Mouse (Mus musculus) ES-CJ7 (cell line): ENCODE data around the gene Actrt2.

Experiments
- DNase-seq: peaks from one replicate; pipeline ENCODE4 v3.0.0; 2011; ENCODE audit warnings: low read depth, low spot score

The Actrt2 gene

DNA sequence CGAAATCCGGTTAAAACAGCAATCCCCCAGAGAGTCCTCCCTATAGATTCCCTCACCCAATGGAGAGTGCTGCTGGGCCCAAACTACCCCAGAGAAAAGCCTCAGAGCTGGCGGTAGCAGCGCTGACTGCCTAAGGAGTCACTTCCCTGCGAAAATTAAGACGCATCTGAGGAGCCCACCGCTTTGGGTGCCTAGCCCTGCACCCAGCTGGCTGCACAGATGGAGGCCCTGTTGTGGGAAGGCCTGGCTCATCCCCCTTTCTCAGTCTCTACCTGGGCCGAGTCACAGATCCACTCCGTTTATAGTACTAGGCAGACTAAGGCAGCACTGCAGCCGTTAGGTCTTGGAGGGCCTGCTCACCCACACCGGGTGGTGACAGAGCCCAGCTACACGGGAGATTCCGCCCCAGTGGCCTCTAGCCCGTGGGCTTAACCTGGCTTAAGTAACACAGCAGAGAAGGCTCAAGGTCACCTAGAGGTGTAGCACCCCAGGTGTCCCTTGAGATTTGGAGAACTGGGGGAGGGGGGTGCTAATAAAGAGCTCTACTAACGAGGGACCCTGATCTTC is 29.3 kb downstream of the Actrt2 start:
- DNase-seq, result no peak

DNA sequence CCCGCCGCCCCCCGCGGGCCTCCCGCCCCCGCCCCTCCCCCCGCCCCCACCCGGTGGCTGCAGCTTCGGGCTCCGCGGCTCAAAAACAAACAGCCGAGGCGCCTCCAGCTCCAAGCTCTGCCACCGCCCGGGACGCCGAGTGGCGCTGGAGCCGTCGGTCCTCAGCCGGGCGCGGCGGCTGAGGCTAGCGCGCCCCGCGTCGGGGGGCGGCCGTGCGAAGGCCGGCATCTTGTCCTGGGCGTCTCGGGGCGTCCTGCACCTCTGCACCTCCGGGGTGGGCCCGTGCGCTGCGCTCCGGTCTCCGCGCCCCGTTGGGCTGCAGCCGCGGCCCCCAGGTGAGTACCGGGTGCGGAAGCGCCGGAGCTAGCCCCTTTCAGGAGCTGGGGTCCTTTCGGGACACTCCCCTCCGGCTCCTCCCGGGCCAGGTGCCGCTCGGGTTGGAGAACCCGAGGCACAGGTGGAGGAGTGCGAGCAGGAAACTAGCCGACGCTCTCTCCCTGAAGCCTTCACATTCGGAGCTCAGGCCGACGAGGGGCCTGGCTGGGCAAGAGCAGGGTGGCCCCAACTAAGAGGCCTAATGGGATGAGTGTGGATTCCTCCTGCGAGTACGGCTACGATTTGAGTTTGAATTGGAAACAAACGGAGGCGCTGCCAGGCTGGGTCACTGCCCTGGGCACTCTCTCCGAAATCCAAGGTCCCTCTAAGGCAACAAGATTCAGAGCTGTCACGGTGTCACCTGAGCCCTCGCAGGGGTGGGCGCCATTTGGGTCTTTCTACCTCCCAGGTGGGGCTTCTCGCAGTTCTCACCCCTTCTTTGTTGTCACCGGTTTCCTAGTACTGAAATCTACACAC is 30.0 kb downstream of the Actrt2 start:
- peak; percentile 56 for DNase-seq

DNA sequence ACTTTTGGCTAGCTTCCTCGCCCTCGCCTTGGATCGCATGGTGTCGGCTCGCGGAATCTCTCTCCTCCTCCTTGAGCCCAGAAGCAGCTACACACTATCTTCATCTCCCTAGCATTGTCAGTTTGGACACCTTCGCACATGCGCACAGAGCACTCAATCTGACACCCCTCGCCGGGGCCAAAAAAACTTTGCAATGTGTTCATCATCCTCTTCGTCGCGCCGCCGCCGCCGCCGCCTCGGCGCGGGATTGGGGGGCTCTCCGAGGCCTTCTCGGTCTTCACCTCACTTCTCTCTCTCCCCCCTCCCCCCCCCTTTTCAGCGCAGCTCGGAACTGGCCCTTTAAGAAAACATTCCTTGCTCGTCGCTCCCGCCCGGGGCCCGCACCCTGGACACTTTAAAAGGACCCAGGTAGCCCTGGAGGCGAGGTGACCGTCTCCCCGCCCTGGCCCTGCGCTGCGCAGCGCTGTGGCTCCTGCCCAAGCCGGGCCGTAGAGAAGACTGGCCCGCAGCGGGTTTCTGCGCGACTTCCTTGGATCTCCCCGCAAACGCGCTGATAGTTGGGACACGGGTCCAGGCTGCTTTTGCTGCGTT is 30.9 kb downstream of the Actrt2 start, which contains the start of gene Prdm16:
TSS of gene Prdm16 (minus strand) at position 153 of the 591 bp plus-strand sequence.
- peak; percentile 89 for DNase-seq

- peak; percentile 61 for DNase-seq
Observed at GRCm38 (mm10) chr4:154636053-154636433, 31.6 kb downstream of the Actrt2 start.

- peak; percentile 15 for DNase-seq
Observed at GRCm38 (mm10) chr4:154635241-154636052, 32.2 kb downstream of the Actrt2 start.

DNA sequence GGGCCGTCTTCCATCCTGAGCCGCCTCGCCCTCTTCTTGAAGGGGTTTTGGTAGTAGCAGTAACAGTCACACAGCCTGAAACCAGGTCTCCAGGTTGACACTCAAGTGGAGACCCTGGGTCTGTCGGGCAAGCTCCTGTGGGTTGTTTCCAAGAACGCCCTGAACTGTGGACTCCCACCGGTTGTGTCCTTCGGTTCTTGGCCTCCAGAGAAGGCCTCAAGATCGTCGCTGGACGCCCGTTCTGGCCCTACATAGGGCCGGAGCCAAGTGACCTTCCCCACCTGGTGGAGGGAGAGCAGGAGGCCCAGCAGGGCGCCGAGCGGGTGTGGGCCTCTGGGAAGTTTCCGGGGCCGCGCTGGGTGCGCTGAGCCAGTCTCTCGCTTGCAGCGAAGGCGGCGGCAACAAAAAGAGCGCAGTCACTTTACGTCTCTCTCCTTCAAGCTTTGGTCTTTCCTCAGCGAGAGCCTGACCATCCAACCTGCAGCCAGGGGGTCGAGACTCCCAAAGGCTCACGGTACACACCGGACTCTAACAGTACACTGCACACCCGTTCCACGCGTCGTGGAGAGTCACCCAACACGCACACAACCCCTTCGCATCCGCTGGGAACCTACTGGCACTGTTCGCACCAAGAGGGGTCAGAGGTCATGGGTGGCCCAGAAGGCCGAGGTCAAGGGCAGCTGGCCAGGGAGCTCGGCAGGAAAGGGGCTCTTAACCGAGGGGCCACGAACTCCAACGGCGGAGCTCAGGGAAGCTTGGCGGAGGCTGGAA is 33.0 kb downstream of the Actrt2 start:
- peak; percentile 25 for DNase-seq

DNA sequence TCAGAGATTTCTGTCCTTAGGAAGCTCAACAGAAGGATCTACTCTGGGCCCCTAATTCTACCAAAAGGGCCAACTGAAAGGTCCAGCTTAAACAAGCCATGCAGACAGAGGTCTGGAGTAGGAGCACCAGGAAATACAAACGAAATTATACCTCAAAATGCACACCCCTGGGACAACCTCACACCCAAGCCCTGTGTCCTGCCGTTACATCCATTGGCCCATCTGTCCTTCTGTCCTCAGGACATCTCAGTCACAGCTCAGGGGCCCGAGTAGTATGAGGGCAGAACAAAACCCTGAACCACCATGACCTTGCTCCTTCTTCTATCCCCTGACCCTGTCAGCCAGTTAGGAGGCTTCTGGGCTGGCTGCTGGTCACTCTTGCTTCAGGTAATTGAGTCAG is 33.7 kb downstream of the Actrt2 start:
- no peak for DNase-seq

DNA sequence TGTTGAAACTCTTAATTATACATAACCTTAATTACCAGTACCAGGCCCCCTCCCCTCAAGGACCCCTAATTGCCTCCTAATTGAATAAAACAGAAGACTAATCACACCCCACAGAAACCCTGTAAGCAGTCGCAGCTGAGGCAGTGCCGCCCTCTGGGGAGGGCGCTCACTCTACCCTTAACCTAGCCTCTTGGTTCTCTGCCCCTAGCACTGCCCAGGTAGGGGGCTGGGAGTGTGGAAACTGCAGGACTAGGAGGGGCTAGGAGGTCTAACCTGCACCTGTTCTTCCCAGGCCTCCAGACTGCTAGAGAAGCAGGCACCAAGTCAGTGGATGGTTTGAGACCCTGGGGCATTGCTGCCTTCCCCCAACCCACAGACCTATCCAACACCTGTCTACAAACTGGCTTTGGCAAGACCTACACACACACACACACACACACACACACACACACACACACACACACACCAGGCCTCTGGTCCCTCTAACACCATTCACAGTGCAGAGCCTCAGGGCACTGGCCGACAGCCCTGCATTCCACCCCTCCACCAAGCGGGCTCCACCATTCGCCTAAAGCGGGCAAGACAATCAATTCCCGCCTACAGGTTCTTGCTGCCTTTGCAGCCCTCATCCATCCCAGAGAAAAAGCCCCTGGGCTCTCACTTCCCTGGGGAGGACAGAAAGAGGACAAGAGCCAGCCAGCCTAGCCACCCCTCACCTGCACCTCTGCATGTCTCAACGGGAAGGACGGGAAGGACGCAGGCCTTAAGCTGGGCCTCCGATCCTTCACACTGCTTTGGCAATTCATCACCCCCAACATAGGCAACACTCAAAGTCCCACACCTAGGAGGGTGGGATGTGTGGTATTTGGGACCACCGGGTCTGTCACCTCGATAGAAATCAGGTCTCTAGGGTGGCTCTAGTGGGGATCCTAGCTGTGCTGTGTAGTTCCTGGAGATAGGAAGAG is 34.6 kb downstream of the Actrt2 start:
- no peak for DNase-seq

DNA sequence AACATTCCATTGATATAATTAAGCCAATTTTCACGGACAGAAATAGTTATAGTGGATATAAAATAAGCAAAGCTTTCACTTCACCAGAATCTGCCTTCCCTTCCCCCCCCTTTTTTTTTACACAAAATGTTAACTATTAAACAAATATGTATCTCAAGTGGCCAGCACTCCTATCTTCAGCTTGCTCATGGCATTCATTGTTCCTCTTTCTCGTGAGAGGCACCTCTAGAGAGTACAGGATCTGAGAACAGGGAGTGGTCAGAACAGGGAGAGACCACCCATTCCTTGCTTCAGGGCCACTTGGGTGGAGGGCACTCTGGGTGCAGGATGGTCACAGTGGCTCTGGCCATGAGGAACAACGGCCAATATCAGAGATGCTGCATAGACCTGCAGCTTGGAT is 36.9 kb downstream of the Actrt2 start:
- no peak for DNase-seq

GRCm38 (mm10) chr4:154627419-154628142 is 40.1 kb downstream of the Actrt2 start:
- no peak for DNase-seq

- DNase-seq, result no peak
Observed at GRCm38 (mm10) chr4:154626282-154626681, 41.4 kb downstream of the Actrt2 start.

GRCm38 (mm10) chr4:154625710-154626109 is 42.0 kb downstream of the Actrt2 start:
- no peak for DNase-seq

- DNase-seq, result no peak
Observed at GRCm38 (mm10) chr4:154623241-154623640, 44.4 kb downstream of the Actrt2 start.

DNA sequence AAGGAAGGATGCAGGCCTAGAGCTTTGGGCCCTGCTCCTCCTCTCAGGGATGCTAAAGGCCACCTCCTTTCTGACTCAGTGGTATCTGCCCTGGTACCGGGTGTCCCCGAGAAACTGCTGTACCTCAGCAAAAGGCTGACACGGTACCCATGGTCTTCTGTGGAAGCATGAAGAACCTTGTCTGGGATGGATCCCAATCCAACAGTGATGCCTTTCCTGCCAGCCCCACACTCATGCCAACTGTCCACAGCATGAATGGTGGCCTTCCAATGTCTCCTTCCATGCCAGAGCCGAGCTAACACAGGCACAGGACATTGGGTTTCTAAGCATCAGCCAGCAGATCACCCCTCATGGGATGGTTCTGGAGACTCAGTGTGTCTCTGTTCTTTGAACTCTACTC is 45.1 kb downstream of the Actrt2 start:
- DNase-seq, result no peak
